Mouse (Mus musculus) liver, embryonic 12.5 days (tissue): ENCODE measurements around the gene Hes2. TPM values are rescaled to one million over a fixed set of nuclear protein-coding genes. Genes with fewer than 3 reads are reported as not detected.
A peak's percentile ranks its signal among the peaks of the same experiment; 100 is the strongest.

Source experiments
- ATAC-seq: fragments of 200-750 bp; cut with Nextera tagmentation; 2 replicates; pipeline ENCODE4 v1.8.0; 2017; ENCODE audit warnings: moderate number of reproducible peaks, mild to moderate bottlenecking, moderate library complexity
- H3K27ac ChIP-seq: fragments of 300-500 bp; sonication (generic); 2 replicates; pipeline ENCODE4 v1.5.1; 2016; ENCODE audit warnings: mild to moderate bottlenecking
- H3K27me3 ChIP-seq: fragments of 300-500 bp; sonication (generic); replicated peaks from 2 replicates; pipeline ENCODE4 v1.6.1; 2016; ENCODE audit warnings: mild to moderate bottlenecking, moderate library complexity
- H3K36me3 ChIP-seq: fragments of 300-500 bp; sonication (generic); 2 replicates; pipeline ENCODE4 v1.6.1; 2016; ENCODE audit warnings: mild to moderate bottlenecking, moderate library complexity
- H3K4me1 ChIP-seq: fragments of 300-500 bp; sonication (generic); 2 replicates; pipeline ENCODE4 v1.6.1; 2016
- H3K4me2 ChIP-seq: fragments of 300-500 bp; sonication (generic); 2 replicates; pipeline ENCODE4 v1.6.1; 2016; ENCODE audit warnings: mild to moderate bottlenecking, moderate library complexity
- H3K4me3 ChIP-seq: fragments of 300-500 bp; sonication (generic); 2 replicates; pipeline ENCODE4 v1.5.1; 2016; ENCODE audit warnings: mild to moderate bottlenecking, moderate library complexity
- H3K9ac ChIP-seq: fragments of 300-500 bp; sonication (generic); 2 replicates; pipeline ENCODE4 v1.6.1; 2016; ENCODE audit warnings: mild to moderate bottlenecking, moderate library complexity
- H3K9me3 ChIP-seq: fragments of 300-500 bp; sonication (generic); replicated peaks from 2 replicates; pipeline ENCODE4 v1.6.1; 2016; ENCODE audit warnings: mild to moderate bottlenecking, moderate library complexity
- WGBS: fragments of 180-500 bp; shearing (Covaris S2); methylation state at CpG from one replicate; pipeline ENCODE4 v1.1.7; 2016; ENCODE audit not compliant: insufficient replicate concordance; 5-methylcytosine and 5-hydroxymethylcytosine counted together
- polyA plus RNA-seq: library from polyadenylated mRNA; unstranded; fragments of >200 nt; fragmentation: Nextera tagmentation; extraction: Ambion mirVana; gene quantifications from 2 replicates; pipeline ENCODE4 v1.2.1, GENCODE M21; 2016

Gene Hes2
- polyA plus RNA-seq, 1 experiment from 2014 or later = 0.05 TPM

DNA sequence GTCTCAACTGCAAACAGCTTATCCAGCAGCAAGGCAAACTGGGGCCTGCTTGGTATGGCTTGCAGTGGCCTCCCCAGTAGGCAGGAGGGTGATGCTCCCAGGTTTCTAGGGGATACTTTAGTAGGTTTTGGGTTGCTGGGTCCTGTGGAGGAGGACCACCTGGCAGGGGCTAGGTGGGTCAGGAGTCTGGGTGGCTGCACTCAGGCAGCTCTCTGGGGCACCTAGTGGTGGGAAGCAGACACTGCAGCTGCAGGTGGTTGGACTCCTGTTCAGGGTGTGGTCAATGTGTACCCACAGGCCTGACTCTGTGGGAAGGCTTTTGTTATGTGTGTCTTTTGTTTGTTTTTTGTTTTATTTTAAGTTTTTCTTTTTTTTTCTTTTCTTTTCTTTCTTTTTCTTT is 24.2 kb upstream of the Hes2 start:
- Histone ChIP-seq H3K27me3 (peaks cover 74% of the 10 kb centered on the region), H3K36me3 (no peaks in the 10 kb centered on the region), H3K4me1 (peaks cover 36% of the 10 kb centered on the region), H3K27ac (no peak overlapping the region), H3K9ac (no peak overlapping the region), H3K4me3 (no peak overlapping the region), H3K9me3 (no peaks in the 10 kb centered on the region), H3K4me2 (no peak overlapping the region)
- no peak for ATAC-seq

DNA sequence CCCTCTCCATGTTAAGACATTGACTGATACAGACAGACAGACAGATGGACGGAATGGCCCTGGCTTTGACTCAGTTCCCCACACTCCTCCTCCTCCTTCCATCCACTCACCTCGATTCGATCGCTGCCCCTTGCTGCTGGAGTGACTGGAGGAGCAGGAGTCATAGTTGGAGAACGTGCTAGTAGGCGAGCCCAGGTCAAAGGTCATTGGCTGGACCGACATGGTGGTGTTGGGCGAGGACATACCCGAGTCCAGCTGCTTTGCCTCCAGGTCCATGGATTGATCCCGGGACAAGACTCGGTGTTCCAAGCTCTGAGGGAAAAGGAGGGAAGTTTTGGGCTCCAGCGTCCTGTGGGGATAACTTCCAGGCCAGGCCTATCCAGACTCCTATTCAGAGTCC is 23.3 kb upstream of the Hes2 start:
- 73% methylated on average over 12 of the region's 12 CpGs for WGBS

DNA sequence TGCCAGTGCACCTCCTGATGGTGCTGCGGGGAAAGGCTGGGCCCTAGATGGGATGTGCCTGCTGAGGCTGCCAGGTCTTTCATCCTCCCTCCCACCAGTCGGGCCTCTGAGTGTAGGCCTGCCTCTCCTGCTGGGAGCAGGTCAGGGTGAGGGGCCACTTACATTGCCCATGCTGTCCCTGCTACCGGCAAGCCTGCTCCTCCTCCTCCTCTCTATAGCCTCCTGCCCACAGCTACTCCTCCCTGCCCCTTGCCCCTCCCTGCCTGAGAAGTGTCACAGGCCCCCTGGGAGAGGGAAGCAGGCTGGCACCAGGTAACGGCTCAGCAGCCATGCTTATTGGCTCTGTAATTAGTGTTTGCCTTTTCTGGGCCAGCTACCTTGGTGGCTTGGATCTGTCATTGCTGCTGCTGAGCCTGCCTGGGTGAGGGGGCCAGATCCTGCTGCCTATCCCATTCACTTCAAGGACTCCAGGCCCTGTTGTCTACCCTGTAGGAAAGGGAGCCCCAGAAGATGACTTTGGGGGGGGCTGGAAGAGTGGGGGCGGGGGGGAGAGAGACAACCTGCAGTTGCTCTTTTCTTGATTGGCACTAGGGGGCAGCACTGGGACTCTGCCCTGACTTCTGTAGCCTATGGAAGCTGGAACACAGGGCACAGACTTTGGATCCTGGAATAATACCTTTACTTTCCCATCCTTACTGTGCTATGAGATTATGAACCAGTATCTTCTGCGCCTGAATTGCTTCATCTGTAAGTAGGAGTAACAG is 22.4 kb upstream of the Hes2 start:
- no peak overlapping the region for H3K4me3 ChIP-seq
- H3K9me3 ChIP-seq = no peaks in the 10 kb centered on the region
- H3K9ac ChIP-seq = no peak overlapping the region
- no peak for ATAC-seq
- H3K4me2 ChIP-seq = no peak overlapping the region
- H3K36me3 ChIP-seq = no peaks in the 10 kb centered on the region
- peaks cover 23% of the 10 kb centered on the region for H3K4me1 ChIP-seq
- H3K27ac ChIP-seq = no peak overlapping the region
- WGBS = 44% methylated on average over 6 of the region's 6 CpGs
- H3K27me3 ChIP-seq = peaks cover 63% of the 10 kb centered on the region

More for the DNA sequence above, 23.3 kb upstream of the Hes2 start:
- Histone ChIP-seq H3K4me2 (no peak overlapping the region), H3K27ac (no peak overlapping the region), H3K27me3 (peaks cover 65% of the 10 kb centered on the region), H3K9ac (no peak overlapping the region), H3K4me1 (peaks cover 33% of the 10 kb centered on the region), H3K36me3 (no peaks in the 10 kb centered on the region), H3K4me3 (no peak overlapping the region), H3K9me3 (no peaks in the 10 kb centered on the region)
- no peak for ATAC-seq

DNA sequence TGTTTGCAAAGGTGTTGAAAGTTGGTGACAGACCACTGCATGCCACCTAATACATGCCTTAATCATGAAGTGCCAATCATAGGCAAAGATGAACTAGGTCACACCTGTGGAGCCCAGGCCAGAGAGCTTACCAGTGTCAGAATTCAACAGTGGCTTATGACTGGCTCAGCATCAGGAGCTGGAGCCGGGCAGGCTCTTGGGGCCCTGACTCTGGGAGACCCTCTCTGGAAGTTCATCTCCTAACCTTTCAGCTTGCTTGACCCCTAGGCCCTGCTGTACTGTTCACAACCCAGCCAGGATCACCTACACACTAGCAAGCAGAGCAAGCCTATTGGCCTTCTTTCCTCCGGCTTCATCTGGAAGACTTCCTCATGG is 21.8 kb upstream of the Hes2 start:
- 82% methylated on average over 2 of the region's 2 CpGs for WGBS

DNA sequence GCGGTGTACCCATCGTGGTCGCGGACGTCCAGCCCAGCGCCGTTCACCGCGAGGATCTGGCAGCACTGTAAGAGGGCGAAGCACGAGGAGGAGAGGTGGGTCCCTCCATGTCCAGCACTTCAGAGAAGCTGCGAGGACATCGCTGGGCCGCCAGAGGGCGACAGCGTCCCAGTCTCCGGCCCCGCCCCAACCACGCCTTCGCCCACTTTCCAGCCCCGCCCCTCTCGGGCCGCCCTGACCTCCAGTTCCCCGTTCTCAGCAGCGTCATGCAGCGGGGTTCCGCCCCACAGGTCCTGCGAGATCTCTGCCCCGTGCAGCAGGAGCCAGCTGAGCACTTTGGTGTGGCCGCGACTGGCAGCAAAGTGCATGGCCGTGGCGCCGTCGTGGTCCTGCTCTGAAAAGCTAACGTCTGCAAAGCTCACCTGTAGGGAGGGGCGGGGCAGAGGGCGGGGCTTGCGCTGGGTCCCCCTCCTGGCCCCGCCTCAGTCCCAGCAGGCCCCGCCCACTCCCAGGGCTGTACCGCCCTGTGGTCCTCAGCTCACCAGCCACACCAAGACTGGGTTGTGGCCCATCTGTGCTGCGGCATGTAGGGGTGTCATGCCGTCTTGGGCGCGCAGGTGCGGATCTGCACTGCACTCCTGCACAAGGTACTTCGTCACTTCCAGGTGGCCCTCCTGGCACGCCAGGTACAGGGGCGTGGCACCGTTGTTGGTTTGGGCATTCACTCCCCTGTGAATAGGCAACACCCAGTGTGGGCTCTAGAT is 20.0 kb upstream of the Hes2 start:
- Histone ChIP-seq H3K9ac (peak overlapping the region; percentile 42; the same call in 1 of the 2 replicates), H3K9me3 (no peaks in the 10 kb centered on the region), H3K27ac (no peak overlapping the region), H3K4me3 (peak overlapping the region; percentile 59), H3K4me1 (peaks cover 13% of the 10 kb centered on the region), H3K4me2 (peak overlapping the region; percentile 78), H3K36me3 (no peaks in the 10 kb centered on the region), H3K27me3 (peaks cover 52% of the 10 kb centered on the region)
- ATAC-seq = peak; percentile 87
- 3% methylated on average over 51 of the region's 51 CpGs for WGBS

More for the DNA sequence above, 21.8 kb upstream of the Hes2 start:
- Histone ChIP-seq H3K4me1 (peaks cover 18% of the 10 kb centered on the region), H3K4me3 (no peak overlapping the region), H3K27me3 (peaks cover 63% of the 10 kb centered on the region), H3K4me2 (no peak overlapping the region), H3K27ac (no peak overlapping the region), H3K9ac (no peak overlapping the region), H3K9me3 (no peaks in the 10 kb centered on the region), H3K36me3 (no peaks in the 10 kb centered on the region)
- ATAC-seq = no peak

DNA sequence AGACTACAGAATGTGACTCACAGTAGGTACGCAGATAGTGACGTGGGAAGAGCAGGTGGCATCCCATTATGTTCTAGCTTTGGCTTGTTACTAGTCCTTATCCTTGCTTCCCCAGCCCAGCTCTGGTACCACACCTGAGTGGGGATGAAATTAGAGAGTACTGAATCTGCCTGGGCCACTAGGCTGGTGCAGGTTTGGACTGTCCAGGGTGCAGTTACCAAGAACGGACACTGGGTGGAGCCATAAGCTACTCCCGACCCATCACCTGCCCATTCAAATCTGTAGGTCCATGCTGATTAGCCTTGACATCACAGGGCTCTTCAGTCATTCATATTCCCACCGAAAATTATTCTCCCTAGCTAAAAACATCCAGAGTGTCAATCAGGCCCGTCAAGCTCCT is 18.2 kb upstream of the Hes2 start:
- H3K27ac ChIP-seq = no peak overlapping the region
- no peaks in the 10 kb centered on the region for H3K9me3 ChIP-seq
- H3K9ac ChIP-seq = no peak overlapping the region
- 0 out of 2 replicates have a peak, but pooled peaks have one; percentile 19 for ATAC-seq
- peaks cover 17% of the 10 kb centered on the region for H3K4me1 ChIP-seq
- H3K27me3 ChIP-seq = peaks cover 47% of the 10 kb centered on the region
- 28% methylated on average over 6 of the region's 6 CpGs for WGBS
- H3K4me3 ChIP-seq = no peak overlapping the region
- no peaks in the 10 kb centered on the region for H3K36me3 ChIP-seq
- H3K4me2 ChIP-seq = no peak overlapping the region

DNA sequence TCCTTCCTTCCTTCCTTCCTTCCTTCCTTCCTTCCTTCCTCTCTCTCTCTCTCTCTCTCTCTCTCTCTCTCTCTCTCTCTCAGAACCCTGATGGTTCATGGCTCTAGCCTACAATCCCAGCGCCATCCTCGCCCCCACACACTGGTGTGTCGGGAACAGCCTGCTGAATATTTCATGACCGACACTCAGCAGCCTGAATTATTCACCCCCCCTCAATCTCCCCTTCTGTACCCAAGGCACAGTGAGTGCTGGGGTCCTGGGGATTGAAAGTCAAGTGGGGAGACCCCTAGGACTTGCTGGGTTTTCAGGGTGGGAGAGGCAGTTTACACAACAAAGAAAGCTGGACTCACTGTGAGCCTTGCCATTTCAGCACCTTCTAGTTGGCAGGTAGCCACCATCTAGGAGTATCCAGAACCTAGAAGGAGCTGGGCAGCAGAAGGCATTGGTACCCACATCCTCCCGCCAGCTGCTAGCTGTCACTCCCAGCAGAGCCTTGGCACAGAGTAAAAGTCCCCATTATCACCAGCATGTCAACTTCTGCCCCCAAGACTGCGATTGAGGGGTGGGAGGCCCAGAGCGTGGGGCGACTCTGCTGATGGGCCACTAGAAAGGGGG is 17.0 kb upstream of the Hes2 start:
- Histone ChIP-seq H3K4me3 (no peak overlapping the region), H3K36me3 (no peaks in the 10 kb centered on the region), H3K4me2 (no peak overlapping the region), H3K27me3 (peaks cover 46% of the 10 kb centered on the region), H3K27ac (no peak overlapping the region), H3K9me3 (no peaks in the 10 kb centered on the region), H3K9ac (no peak overlapping the region), H3K4me1 (peaks cover 21% of the 10 kb centered on the region)
- ATAC-seq = no peak
- WGBS = 67% methylated on average over 8 of the region's 8 CpGs

DNA sequence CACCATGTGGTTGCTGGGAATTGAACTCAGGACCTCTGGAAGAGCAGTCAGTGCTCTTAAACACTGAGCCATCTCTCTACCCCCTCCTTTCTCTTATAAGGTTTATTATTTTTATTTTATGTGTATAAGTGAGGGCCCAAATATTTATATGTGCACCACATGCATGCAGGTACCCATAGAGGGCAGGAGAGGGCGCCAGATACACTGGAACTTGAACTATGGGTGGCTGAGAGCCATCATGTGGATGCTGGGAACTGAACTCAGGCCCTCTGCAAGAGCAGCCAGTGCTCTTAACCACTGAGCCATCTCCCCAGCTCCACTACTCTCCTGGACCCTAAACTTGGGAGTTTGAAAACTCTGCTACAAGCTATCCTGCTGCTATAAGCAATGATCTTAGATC is 15.0 kb upstream of the Hes2 start:
- Histone ChIP-seq H3K9me3 (no peaks in the 10 kb centered on the region), H3K27ac (no peak overlapping the region), H3K27me3 (peaks cover 60% of the 10 kb centered on the region), H3K9ac (no peak overlapping the region), H3K4me3 (no peak overlapping the region), H3K4me2 (no peak overlapping the region), H3K4me1 (peaks cover 14% of the 10 kb centered on the region), H3K36me3 (no peaks in the 10 kb centered on the region)
- 32% methylated on average over 1 of the region's 1 CpGs for WGBS
- ATAC-seq = no peak

DNA sequence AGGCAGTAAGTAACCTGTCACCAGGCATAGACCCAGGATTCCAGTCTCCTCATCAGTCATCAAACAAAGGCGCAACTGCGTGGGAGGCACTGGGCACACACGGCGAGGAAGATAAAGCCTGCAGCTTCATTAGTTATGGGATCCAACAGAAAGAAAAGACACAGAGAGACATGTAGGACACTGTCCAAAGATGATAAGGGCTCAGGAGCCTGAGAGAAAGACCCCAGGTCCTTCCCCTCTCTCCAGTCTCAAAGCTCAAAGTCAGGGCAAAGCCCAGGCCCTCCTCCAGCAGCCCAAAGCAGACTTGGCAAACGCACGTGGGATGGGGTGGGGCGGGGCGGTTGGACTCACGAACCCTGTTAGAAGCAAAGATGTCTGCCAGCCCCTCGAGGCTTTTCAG is 13.2 kb upstream of the Hes2 start:
- Histone ChIP-seq H3K9ac (no peak overlapping the region), H3K4me1 (peaks cover 11% of the 10 kb centered on the region), H3K4me2 (no peak overlapping the region), H3K9me3 (no peaks in the 10 kb centered on the region), H3K27me3 (peaks cover 79% of the 10 kb centered on the region), H3K27ac (no peak overlapping the region), H3K4me3 (no peak overlapping the region), H3K36me3 (no peaks in the 10 kb centered on the region)
- ATAC-seq = no peak
- WGBS = 44% methylated on average over 10 of the region's 10 CpGs

DNA sequence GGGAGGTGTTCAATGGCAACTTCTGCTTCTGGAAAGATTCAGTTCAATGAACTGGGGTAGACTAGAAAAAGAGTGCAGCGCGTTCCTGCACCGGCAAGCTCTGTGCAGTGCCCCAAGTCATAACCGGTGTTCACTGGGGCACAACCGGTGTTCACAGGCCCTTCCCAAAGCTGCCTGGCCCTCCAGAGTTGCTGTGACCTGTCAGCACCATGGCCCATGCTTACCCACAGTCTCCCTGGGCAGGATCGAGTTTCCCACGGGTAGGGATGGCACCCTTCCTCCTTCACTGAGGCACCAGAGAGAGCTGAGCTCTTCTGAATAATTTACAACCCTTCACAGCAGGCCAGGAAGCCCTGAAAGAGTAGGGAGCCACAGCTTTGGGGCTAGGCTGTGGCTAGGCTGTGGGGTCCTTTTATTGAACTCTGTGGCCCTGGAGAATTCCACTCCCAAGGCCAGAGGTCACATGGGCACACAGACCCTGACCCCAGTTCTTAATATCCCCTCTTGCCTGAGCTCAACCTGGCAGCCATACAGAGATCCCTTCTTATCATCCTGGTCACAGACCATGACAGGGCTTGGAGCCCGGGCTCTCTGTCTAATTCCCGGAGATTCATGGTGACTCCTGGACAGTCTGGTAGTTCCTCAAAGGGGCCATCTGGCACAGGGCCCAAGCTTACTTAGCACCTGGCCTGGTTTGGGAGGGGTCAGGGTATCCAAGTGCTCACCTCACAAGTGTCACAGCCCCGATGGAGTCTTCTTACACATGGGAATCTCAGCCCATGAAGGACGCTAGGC is 12.4 kb upstream of the Hes2 start:
- no peak overlapping the region for H3K4me3 ChIP-seq
- no peak overlapping the region for H3K27ac ChIP-seq
- no peaks in the 10 kb centered on the region for H3K36me3 ChIP-seq
- H3K9ac ChIP-seq = no peak overlapping the region
- H3K9me3 ChIP-seq = no peaks in the 10 kb centered on the region
- H3K4me2 ChIP-seq = no peak overlapping the region
- WGBS = 59% methylated on average over 11 of the region's 11 CpGs
- peaks cover 17% of the 10 kb centered on the region for H3K4me1 ChIP-seq
- peaks cover 80% of the 10 kb centered on the region for H3K27me3 ChIP-seq
- ATAC-seq = no peak

DNA sequence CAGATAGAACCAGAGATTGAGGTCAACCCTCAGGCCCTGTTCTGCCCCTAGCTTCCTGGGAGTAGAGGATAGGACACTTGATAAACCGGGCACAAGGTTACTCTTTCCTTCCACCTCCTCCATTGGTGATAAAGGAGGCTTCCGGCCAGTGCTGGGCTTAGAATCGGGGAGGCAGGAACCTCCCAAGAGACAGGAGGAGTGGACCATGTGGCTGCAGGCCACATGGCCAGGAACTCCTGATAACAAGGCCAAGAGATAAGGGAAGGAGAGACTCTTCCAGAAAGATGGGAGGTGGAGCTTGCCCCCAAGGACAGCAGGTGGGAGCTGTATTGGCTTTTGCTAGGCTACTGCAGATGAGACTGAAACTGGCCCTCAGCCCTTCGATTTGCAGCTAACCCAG is 8.1 kb upstream of the Hes2 start:
- Histone ChIP-seq H3K9ac (no peak overlapping the region), H3K4me1 (peaks cover 45% of the 10 kb centered on the region), H3K4me2 (no peak overlapping the region), H3K27ac (no peak overlapping the region), H3K36me3 (no peaks in the 10 kb centered on the region), H3K4me3 (no peak overlapping the region), H3K27me3 (peaks cover 94% of the 10 kb centered on the region), H3K9me3 (no peaks in the 10 kb centered on the region)
- 36% methylated on average over 4 of the region's 4 CpGs for WGBS
- no peak for ATAC-seq
